In genomic region chr4:32586596-32586995, GRCm38 (mm10) we compare ENCODE assay signal across 10 mouse cellular contexts. TPM values are rescaled to one million over a fixed set of nuclear protein-coding genes. Genes with fewer than 3 reads are reported as not detected.
DNase-seq lines count a peak whose midpoint lies in the region; ATAC-seq lines count a peak whose summit lies in the region.
"Had no signal": no experiment of that assay in that cellular context is flagged by ENCODE, and none has a peak within 500 bp of the region (broad histone marks: within the 10 kb centered on the region; RNA-seq: fewer than 3 reads in every experiment).

No protein-coding gene starts in this region.

- no peaks in the 10 kb centered on the region for H3K9me3 ChIP-seq in hindbrain, embryonic 11.5 days (ENCODE audit: control insufficient read depth, low read length)
- H3K9me3 ChIP-seq in hindbrain, embryonic 16.5 days (ENCODE audit: control insufficient read depth, low read length) = no peaks in the 10 kb centered on the region
- H3K9me3 ChIP-seq: lung, embryonic 15.5 days had no signal

- H3K4me3 ChIP-seq in hindbrain, embryonic 11.5 days (ENCODE audit: low read depth, low read length) = no peak overlapping the region
- no peak overlapping the region for H3K4me3 ChIP-seq in hindbrain, embryonic 16.5 days (ENCODE audit: low read length)
- H3K4me3 ChIP-seq: erythroblast, embryonic 14.5 days; lung, embryonic 15.5 days had no signal

- no peaks in the 10 kb centered on the region for H3K27me3 ChIP-seq in hindbrain, embryonic 11.5 days (ENCODE audit: control insufficient read depth, insufficient read depth, low read length)
- no peaks in the 10 kb centered on the region for H3K27me3 ChIP-seq in hindbrain, embryonic 16.5 days (replicated peaks; ENCODE audit: control insufficient read depth, insufficient read depth, low read length)
- H3K27me3 ChIP-seq: lung, embryonic 15.5 days had no signal

- no peaks in the 10 kb centered on the region for H3K4me1 ChIP-seq in hindbrain, embryonic 11.5 days (replicated peaks; ENCODE audit: control insufficient read depth, insufficient read depth, low read length)
- H3K4me1 ChIP-seq in hindbrain, embryonic 16.5 days (ENCODE audit: control insufficient read depth, insufficient read depth, low read depth, low read length) = no peaks in the 10 kb centered on the region
- H3K4me1 ChIP-seq: lung, embryonic 15.5 days had no signal

- 17% methylated on average over 9 of the region's 9 CpGs for WGBS in hindbrain, embryonic 11.5 days
- WGBS in hindbrain, embryonic 16.5 days = 18% methylated on average over 9 of the region's 9 CpGs

- no peak for ATAC-seq in hindbrain, embryonic 11.5 days (ENCODE audit: low FRiP score)
- ATAC-seq in hindbrain, embryonic 16.5 days = no peak; the same call in 1 of the 2 replicates
- peak; percentile 34 for ATAC-seq in activated CD4-positive, CD25-positive, alpha-beta regulatory T cell, adult 4 months

- no peak overlapping the region for H3K9ac ChIP-seq in hindbrain, embryonic 11.5 days (ENCODE audit: low read depth, low read length)
- no peak overlapping the region for H3K9ac ChIP-seq in hindbrain, embryonic 16.5 days (ENCODE audit: low read depth, low read length)
- H3K9ac ChIP-seq: lung, embryonic 15.5 days had no signal

- no peak overlapping the region for H3K27ac ChIP-seq in hindbrain, embryonic 11.5 days (ENCODE audit: low read depth, low read length)
- no peak overlapping the region for H3K27ac ChIP-seq in hindbrain, embryonic 16.5 days (ENCODE audit: low read depth, low read length)
- H3K27ac ChIP-seq: lung, embryonic 15.5 days had no signal

- peak; percentile 73 for DNase-seq in hindbrain, embryonic 11.5 days (ENCODE audit: low spot score)
- DNase-seq in CD4-positive helper T cell, adult 2 months (ENCODE audit: low read depth, low spot score) = peak; percentile 82
- DNase-seq in embryo, embryonic 10 days (ENCODE audit: low spot score) = peak; percentile 89
- peak; percentile 61 to 82 for DNase-seq in kidney, postnatal 25 days
- DNase-seq in natural killer cell, adult 2 months (ENCODE audit: low spot score in 2 of 2) = peak; percentile 59 to 72
- no peak for DNase-seq in frontal cortex, postnatal 10 days (ENCODE audit: low spot score in 2 of 2)

- no peaks in the 10 kb centered on the region for H3K36me3 ChIP-seq in hindbrain, embryonic 11.5 days (ENCODE audit: control insufficient read depth, insufficient read depth, low read length)
- H3K36me3 ChIP-seq in hindbrain, embryonic 16.5 days (ENCODE audit: control insufficient read depth, insufficient read depth, low read length) = no peaks in the 10 kb centered on the region
- H3K36me3 ChIP-seq: lung, embryonic 15.5 days had no signal

- H3K4me2 ChIP-seq in hindbrain, embryonic 11.5 days (replicated peaks; ENCODE audit: low read depth, low read length) = no peak overlapping the region
- H3K4me2 ChIP-seq in hindbrain, embryonic 16.5 days (ENCODE audit: low read length) = no peak overlapping the region
- H3K4me2 ChIP-seq: lung, embryonic 15.5 days had no signal

RNA-seq across cellular contexts. Expression of gene Gja10, which starts 16.0 kb away (rescaled TPM):
- polyA plus RNA-seq in hindbrain, embryonic 11.5 days (2014; fragmentation: Nextera tagmentation; extraction: Ambion mirVana) = not detected in 2 replicates
- not detected in 2 replicates for polyA plus RNA-seq in hindbrain, embryonic 16.5 days (2015; fragmentation: Nextera tagmentation; extraction: Ambion mirVana)
- polyA plus RNA-seq in activated CD4-positive, CD25-positive, alpha-beta regulatory T cell, adult 4 months (2017; shearing (Covaris generic)) = not detected
- polyA plus RNA-seq: erythroblast, embryonic 14.5 days; lung, embryonic 15.5 days had no signal

RNA-seq across cellular contexts. Expression of gene Casp8ap2, which starts 28.7 kb away (rescaled TPM):
- polyA plus RNA-seq in hindbrain, embryonic 11.5 days (2014; fragmentation: Nextera tagmentation; extraction: Ambion mirVana) = 62.0 and 69.1 TPM in 2 replicates
- polyA plus RNA-seq in hindbrain, embryonic 16.5 days (2015; fragmentation: Nextera tagmentation; extraction: Ambion mirVana) = 33.0 and 36.5 TPM in 2 replicates
- 10 to 100 TPM; 33.8 to 43.7 TPM for polyA plus RNA-seq in activated CD4-positive, CD25-positive, alpha-beta regulatory T cell, adult 4 months (2017; shearing (Covaris generic))

Comparison
In these comparisons a context has a peak if more than half of its experiments do, and no peak if none do; other contexts are left out.
1. DNase-seq: peak in hindbrain, embryonic 11.5 days (single experiment), CD4-positive helper T cell, adult 2 months (single experiment), embryo, embryonic 10 days (single experiment), kidney, postnatal 25 days (2 of 2) and natural killer cell, adult 2 months (2 of 2); none in frontal cortex, postnatal 10 days (0 of 2).